Mouse (Mus musculus) left cerebral cortex, postnatal 25 days (tissue): ENCODE data around the gene Bag2. TPM values are rescaled to one million over a fixed set of nuclear protein-coding genes. Genes with fewer than 3 reads are reported as not detected.
"Not testable (repeated sequence)": the region's sequence is repeated elsewhere in the genome, so short reads cannot be mapped to it uniquely, and the experiment has no call there.

Experiments
- DNase-seq, 2 experiments: peaks; one replicate each; pipeline ENCODE4 v3.0.0; 2022; ENCODE audit warnings: low spot score in 2 of 2, mixed read lengths in 1 of 2
- intact Hi-C: fragments of 180-260 bp; cut with DNase I; formaldehyde crosslinking; loops from one replicate; pipeline ENCODE4 v1.15.1; 2025
- total RNA-seq, 2 experiments: library from RNA; stranded (reverse); gene quantifications; 2 replicates each; pipeline ENCODE4 v1.2.3; 2021

The Bag2 gene
- total RNA-seq, 2 experiments from 2014 or later: 12.5 to 14.1 TPM

DNA sequence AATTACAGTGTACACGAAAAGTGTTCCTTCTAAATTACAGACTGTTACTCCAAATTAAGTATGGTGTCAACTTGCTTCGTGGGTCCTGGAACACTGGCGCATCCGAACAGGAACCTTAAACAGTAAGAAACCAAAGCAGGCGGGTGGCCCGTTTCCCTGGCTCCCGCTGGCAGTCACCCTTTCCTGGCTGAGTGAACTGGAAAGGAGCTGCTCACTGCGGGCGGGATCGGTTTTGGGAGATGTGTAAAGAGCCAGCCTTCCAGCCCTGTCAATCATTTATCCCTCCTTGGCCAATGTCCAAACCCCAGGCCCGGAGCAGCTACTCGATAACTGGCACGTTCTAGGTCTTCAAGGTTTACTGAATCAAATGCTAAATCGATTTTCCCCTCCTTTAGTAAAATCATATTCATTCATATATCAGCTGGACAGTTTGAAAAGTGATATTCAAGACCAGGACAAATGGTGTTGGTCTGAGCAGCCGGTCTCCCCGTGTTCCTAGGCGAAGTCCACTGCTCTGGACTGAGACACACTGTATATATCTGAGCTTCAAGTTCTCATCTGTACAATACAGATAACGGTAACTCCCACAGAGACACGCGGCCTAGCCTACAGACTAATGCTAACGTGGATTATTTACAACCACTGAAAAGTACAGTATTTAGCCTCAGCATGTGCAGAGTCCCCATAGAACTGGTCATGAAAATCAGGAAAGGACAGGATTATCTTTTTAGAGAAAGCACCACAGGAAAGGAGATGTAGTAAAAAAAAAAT, 2.4 kb downstream of the Bag2 start:
- intact Hi-C loops: loop anchor here (5.0 to 10.0 kb wide), 2 partner anchors 127 to 210 kb away; no protein-coding TSS in a partner anchor
- no peak for DNase-seq

DNA sequence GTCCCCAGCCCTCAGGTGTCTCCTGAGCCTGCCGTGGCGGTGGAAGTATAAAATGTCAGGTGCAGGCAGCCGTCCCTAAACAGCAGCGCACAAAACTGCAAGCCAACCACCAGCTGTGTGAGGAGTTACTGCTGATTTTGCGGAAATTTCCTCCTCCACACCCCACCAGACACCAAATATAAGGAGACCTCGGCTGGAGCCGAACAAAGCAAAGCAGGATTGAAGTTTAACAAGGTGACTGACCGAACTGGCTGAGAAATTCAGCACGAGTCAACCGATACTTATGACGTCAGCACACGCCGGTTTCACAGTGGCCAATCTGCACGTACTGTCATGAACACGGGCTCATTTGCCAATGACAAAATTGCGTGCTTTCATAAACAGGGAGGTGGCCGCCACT, 3.5 kb downstream of the Bag2 start:
- intact Hi-C loops: loop anchor here (10.0 kb wide), 1 partner anchor 211 kb away; no protein-coding TSS in a partner anchor
- DNase-seq: peak in 1 of 2 experiments; percentile 24

DNA sequence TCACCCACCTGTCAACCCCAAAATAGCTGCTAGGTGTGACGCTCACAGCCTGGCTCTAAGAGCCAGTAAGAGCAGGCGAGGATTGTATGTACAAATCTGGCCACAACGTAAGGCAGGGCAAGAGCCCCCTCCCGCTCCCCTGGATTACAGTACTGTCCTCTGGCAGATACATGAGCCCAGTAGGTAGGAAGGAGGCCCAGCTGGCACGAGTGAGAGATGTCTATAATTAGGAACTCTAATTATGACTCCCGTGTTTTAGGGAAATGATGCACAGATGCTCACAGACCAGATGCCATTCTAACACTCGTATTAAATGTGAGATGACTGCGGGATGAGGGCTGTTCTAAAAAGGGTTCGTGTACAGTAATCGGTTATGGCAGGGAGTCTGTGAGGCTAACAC, 6.3 kb downstream of the Bag2 start:
- peak; percentile 61 to 87 for DNase-seq
- intact Hi-C loops: loop anchor here (10.0 kb wide), 1 partner anchor 214 kb away; no protein-coding TSS in a partner anchor

DNA sequence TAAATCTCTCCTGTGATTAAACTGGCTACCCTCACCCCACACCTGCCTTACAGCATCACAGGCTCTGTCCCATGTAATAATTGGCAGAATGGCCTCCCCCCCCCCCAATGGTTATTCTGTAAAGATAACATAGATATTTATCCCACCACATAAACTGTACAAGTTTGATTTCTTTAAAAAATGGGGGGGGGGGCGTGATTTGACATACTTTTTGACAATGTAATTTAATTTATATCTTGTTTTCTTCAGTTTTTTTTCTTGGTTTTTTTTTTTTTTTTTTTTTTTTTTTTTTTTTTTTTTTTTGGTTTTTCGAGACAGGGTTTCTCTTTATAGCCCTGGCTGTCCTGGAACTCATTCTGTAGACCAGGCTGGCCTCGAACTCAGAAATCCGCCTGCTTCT, 7.9 kb downstream of the Bag2 start:
- not testable (repeated sequence) for DNase-seq
- intact Hi-C loops: loop anchor here (10.0 kb wide), 1 partner anchor 215 kb away; no protein-coding TSS in a partner anchor

DNA sequence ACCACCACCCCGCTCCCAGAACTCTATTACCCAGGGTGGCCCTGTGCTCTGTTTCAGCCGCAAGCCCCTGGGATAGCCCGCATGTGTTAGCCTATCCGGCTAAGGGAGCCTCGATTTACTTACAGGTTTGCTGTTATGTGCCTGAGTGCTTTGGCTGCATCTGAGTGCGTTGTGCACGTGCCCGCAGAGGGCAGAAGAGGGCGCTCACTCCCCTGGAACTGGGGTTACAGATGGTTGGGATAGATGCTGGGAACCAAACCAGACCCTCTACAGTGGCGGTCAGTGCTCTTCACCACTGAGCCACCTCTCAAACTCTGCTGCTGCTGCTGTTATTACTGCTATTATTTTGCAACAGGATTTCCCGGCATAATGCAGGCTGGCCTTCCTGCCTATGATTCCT, 8.5 kb downstream of the Bag2 start:
- intact Hi-C loops: no loop called here
- no peak for DNase-seq

DNA sequence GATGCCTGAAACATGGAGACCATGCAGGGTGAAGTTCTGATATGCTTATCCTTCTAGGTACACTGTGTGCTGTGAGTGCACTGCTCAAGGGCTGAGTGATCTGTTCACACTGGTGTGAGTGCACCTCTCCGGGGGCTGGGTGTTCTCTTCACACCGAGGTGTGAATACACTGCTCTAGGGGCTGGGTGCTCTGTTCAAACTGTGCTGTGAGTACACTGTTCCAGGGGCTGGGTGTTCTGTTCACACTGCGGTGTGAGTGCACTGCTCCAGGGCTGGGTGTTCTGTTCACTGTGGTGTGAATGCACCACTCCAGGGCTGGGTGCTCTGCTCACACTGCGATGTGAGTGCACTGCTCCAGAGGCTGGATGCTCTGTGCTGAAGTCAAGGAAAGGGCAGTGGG, 11.7 kb downstream of the Bag2 start:
- intact Hi-C loops: no loop called here
- DNase-seq: no peak

DNA sequence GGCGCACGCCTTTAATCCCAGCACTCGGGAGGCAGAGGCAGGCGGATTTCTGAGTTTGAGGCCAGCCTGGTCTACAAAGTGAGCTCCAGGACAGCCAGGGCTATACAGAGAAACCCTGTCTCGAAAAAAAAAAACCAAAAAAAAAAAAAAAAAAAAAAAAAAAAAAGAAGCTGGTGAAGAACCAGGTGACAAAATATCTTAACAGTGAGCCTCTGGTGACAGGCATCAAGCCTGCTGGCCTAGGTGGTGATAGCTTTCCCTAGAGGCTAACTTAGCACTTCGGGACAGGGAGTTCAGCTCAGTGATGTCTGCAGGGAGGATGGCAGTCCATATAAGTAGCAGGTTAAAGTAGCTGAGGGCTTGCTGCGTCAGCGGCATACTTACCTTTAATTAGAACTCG, 12.8 kb downstream of the Bag2 start:
- intact Hi-C loops, DNase-seq: not testable (repeated sequence)

DNA sequence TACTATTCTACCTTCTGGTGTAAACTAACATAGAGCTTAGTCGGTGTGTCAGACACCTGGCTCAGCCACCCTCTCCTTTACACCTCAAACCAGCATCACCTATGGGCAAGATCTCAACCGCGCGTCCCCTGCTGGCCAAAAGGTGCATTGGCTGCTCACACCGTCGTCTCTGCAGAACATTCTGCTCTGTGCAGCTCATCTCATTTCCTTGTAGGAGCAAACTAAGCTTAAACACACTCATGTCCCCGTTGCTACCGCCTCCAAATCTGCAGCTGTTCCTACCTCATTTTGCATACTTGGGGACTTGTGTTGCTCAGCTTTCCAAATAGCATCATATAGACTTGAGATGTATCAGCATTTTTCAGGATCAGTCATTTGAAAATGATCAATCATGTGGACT, 14.7 kb downstream of the Bag2 start:
- peak; percentile 50 to 81 for DNase-seq

DNA sequence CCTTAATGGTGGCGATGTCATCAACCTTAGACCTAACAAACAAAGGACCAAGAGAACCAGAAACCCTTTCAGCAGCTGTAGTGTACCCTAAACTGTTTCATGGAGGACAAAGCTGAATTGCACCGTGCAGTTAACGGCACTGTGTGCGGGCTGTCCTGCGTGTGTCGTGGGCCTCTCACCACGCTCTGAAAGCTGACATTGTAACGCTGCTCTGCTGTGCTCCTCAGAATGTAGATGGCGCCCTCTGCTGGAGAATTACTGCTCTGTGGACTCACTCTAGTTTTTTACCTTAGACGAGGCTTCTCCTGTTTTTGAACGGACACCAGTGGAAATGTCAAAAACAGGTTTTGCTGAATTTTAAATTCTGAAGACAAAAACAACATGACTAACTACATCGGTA, 18.3 kb downstream of the Bag2 start:
- DNase-seq: peak; percentile 88 to 90
- intact Hi-C loops: loop anchor here (2.0 kb wide), 2 partner anchors 55 to 67 kb away; no protein-coding TSS in a partner anchor

More for the DNA sequence above, 14.7 kb downstream of the Bag2 start:
- intact Hi-C loops: no loop called here

DNA sequence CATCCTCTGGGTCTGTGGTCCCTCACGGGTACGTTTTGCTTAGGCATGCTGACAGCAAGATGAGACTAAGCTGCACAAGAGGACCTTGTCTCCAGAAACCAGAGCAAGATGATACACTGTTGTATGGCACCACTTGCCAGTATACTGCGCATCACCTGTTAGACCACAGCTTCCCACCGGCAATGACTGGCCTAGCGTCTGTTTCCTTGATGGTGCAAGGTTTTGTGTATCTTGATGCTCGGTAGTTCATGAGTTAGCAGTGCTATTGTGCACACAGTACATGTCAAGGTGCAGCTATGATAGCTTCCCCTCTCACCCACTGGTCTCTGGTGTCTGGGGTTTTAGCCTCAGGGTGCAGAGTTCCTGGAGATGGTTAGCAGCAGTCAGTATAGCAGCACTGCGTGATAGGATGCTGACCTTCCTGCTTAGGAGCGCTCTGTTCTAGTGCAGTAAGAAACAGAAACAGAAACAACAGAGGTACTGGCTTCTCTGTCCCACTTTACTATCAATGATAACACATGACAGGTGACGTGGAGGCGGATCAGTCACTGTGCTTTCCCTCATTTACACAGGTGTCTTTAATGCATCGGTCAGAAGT, 18.8 kb downstream of the Bag2 start:
- no peak for DNase-seq
- intact Hi-C loops: loop anchor here (2.0 kb wide), 2 partner anchors 54 to 66 kb away; no protein-coding TSS in a partner anchor

DNA sequence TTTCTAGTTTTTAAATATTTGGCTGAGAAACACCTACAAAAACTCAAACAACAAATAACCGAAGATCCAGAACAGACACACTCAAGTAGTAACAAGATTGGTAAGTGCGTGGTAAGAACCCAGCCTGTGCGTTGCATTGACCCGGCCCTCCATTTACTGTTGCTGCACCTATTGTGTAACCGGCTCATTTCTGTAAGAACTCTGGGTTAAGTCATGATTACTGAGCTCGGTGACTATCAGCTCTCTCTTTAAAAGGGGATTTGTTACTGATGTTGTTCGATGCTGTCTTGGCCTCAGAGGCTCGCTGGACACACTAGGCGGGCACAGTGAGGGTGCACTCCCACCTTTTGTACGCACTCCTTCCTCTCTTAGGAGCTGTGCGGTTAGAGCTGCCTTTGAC, 19.3 kb downstream of the Bag2 start:
- no peak for DNase-seq
- intact Hi-C loops: loop anchor here (2.0 kb wide), 2 partner anchors 53 to 65 kb away; no protein-coding TSS in a partner anchor

DNA sequence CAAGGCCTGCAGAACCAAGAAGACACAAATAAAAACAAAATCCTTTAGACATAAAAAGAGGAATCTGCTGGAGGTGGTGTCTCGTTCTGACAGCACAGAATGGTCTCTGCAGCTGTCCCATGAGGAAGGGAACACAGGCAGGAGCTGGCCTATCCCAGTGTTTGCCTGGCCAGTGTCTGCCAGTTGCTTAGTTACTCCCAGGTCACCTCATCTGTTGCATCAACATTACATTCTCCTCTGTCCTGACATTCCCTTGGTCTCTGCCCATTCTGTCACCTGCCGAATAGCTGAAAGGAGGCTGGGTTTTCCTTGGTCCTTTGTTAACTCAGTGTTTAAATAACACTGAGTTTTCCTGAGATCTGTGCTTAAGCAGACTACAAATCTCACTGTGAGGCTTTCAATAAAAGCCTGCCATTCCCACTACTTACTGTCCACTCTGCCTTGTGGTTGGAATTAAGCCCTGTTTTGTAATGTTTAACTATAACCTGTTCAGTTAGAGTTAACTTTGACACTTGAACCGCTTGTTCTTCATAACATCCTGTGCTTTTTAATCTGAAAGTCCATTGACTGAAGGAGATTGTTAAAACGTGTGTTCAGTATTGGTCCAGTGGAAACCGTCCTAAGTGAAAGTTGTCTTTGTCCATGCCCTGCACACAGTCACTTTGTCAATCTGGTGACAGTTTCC, 23.5 kb downstream of the Bag2 start:
- intact Hi-C loops: no loop called here
- DNase-seq: no peak

DNA sequence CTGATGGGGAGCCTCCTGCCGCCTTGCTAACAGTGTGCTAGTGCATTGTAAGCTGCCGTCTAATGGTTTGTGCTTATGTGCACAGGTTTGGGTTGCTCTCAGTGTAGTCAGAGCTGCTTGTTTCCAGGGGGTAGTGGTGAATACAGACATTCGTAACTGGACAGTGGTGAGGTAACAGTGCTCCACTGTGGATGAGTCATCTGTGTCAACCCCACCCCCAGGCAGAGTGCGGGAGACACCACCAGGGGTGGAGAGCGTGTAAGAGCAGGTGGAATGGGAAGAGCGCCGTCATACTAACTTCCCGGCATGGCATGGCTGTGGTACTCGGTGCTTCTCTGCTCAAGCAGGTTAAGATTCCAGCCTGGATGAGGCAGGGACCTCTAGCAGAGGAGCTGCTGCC, 24.6 kb downstream of the Bag2 start:
- intact Hi-C loops: no loop called here
- DNase-seq: no peak

DNA sequence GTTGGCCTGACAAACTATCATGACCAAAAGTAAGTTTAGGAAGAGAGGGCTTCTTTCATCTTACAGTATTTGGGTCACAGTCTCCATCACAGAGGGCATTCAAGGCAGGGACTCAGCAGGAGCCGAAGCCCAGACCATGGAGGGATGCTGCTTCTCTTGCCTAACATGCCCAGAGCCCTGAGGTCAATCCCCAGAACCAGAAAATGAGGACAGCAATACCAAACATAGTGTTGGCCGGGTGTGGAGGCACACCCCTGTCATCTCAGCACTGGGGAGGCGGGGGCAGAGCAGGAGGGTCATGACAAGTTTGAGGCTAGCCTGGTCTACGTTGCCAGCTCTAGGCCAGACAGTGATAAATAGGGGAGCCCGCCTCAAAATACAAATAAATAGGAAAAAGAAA, 32.5 kb downstream of the Bag2 start:
- no peak for DNase-seq
- intact Hi-C loops: no loop called here

DNA sequence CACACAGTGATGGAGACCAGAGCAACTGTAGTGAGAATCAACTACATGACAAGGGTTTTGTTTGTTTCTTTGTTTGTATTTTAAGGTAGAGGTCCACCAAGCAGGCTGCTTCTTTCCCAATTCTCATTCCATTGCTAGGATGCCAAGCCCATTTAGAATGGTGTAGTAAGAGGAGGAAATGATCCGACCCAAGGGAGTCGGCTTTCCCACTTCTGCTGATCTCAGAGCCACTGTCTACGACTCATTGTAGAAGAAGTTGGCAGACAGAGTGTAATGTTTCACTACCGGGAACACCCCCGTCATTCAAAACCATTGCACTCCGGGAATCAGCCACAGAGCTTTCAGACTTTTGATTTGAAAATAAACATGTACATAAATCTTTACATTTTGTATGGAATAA, 33.1 kb downstream of the Bag2 start:
- intact Hi-C loops: no loop called here
- DNase-seq: no peak

DNA sequence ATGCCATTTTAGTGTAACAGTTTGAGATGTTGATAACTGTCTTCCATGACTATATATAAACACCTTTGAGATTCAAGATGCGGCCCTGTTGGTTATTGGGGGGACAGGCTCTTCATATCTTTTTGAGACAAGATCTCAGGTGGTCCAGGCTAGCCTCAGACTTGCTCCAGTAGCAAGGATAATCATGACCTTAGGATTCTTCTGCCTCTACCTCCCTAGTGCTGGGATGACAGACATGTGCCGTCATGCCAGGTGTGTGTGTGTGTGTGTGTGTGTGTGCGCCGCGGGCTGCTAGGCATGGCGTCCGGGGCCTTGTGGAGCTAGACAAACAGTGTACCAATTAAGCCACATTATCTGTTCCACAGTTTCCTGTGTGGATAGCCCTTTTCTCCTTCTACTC, 36.6 kb downstream of the Bag2 start:
- no peak for DNase-seq
- intact Hi-C loops: no loop called here

DNA sequence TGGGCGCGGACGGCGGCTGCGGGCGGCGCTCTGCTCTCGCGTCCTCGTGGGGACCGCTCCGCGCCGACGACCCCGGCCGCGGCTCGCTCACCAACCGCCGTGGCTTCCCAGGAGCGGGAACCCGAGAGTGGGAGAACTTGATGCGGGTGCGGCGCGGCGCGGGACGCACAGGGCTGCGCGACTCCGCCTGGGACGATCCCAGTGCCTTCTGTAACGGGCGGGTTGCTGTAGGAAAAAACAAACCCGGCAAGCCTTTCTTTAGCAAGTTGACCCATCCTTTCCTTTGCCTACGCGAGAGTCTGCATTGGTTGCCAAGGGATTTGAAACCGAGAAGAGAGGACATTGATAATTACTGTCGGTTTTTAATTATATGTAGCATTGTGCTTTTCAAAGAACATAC, 37.4 kb downstream of the Bag2 start:
- no peak for DNase-seq
- intact Hi-C loops: no loop called here

DNA sequence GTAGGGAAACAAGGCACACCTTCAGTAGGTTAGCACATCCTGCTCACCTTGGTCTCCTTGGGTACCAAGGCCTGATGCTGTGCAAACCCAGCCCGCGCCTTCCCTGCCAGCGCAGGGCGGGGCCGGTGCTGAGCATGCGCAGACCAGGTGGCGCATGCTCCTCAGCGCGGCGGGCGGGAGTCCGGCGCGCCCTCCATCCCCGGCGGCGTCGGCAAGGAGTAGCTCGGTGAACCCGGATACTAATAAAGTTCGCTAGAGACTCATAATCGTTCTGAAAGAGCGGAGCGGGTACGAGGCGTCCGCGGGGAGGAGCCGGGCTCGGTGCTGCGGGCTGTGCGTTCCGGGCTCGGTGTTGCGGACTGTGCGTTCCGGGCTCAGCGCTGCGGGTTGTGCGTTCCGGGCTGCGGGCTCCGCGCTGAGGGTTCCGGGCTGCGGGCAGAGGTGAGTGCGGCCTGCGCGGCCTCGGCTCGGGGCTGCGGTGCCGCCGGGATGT, 37.8 kb downstream of the Bag2 start, which contains the start of gene Rab23:
Gene Rab23, plus strand, starts transcription at position 155 of the 493 bp plus-strand sequence.
- intact Hi-C loops: no loop called here
- peak; percentile 86 to 88 for DNase-seq

DNA sequence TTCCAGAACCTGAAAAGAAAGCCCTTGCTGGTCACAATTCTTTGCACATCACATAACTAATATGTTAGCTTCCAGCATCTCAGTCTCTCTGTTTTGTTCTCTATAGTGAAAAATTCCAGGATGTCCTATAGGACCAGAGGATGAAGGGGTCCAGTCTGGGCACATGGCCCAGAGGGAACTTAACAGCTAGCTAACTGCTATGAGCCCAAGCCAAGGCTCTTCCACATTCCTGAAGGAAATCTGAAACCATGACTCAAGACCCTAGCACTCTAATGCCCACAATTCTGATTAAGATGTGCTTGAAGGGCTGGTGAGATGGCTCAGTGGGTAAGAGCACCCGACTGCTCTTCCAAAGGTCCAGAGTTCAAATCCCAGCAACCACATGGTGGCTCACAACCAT, 40.0 kb downstream of the Bag2 start:
- no peak for DNase-seq
- intact Hi-C loops: no loop called here

DNA sequence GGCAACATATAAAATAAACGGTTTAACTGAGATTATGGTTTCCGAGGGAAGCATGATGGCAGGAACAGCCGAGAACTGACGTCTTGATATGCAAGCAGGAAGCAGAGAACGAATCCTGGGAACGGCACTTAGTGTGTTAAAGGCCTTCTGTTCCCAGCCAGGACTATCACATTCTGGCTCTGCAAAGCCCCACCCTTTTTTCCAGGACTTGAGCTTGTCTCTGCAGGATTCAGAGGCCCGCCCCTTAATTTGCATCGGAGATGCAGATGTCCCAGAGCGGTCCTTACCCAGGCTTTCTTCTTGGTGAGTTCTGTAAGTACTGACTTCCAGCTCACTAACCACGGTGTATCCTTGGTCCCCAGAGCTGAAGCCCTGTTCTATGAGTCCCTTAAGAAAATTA, 42.8 kb downstream of the Bag2 start:
- intact Hi-C loops: no loop called here

More for the DNA sequence above, 42.8 kb downstream of the Bag2 start:
- DNase-seq: no peak
